Mouse (Mus musculus): ENCODE measurements around the gene Gm9376. TPM values are rescaled to one million over a fixed set of nuclear protein-coding genes. Genes with fewer than 3 reads are reported as not detected.

Gene Gm9376
- not detected in 2 replicates for polyA plus RNA-seq (2015; fragmentation: Nextera tagmentation; extraction: Ambion mirVana)

- Histone ChIP-seq H3K9ac (no peak within 1 kb of the TSS), H3K4me1 (replicated peaks) (no peaks in the 10 kb centered on the region), H3K27me3 (no peaks in the 10 kb centered on the region), H3K9me3 (replicated peaks) (no peaks in the 10 kb centered on the region), H3K4me3 (replicated peaks) (no peak within 1 kb of the TSS), H3K4me2 (no peak within 1 kb of the TSS), H3K27ac (replicated peaks) (no peak within 1 kb of the TSS), H3K36me3 (replicated peaks) (no peaks in the 10 kb centered on the region)
- WGBS (ENCODE audit: insufficient replicate concordance): 77% methylated on average over 2 of the region's 2 CpGs
- no peak for ATAC-seq (ENCODE audit: insufficient read depth)
Measured at GRCm38 (mm10) chr14:118266660-118267059, at the start of gene Gm9376. Gene Gm9376 (plus strand): TSS chr14:118266960.

- Histone ChIP-seq H3K27me3 (peaks cover 50% of the 10 kb centered on the region), H3K36me3 (replicated peaks) (no peaks in the 10 kb centered on the region), H3K9ac (no peak overlapping the region), H3K4me1 (replicated peaks) (0 out of 2 replicates have a peak, but pooled peaks cover 1% of the 10 kb centered on the region), H3K4me3 (replicated peaks) (no peak overlapping the region), H3K27ac (replicated peaks) (no peak overlapping the region), H3K4me2 (no peak overlapping the region), H3K9me3 (replicated peaks) (no peaks in the 10 kb centered on the region)
- ATAC-seq (ENCODE audit: insufficient read depth): no peak
- 50% methylated on average over 1 of the region's 1 CpGs for WGBS (ENCODE audit: insufficient replicate concordance)
Measured at GRCm38 (mm10) chr14:118220885-118221284, 45.9 kb upstream of the Gm9376 start.

GRCm38 (mm10) chr14:118225061-118225743, 41.6 kb upstream of the Gm9376 start:
- H3K36me3 ChIP-seq (replicated peaks): no peaks in the 10 kb centered on the region
- H3K4me1 ChIP-seq (replicated peaks): 0 out of 2 replicates have a peak, but pooled peaks cover 2% of the 10 kb centered on the region
- H3K9ac ChIP-seq: no peak overlapping the region
- H3K9me3 ChIP-seq (replicated peaks): no peaks in the 10 kb centered on the region
- no peak overlapping the region for H3K4me3 ChIP-seq (replicated peaks)
- H3K4me2 ChIP-seq: no peak overlapping the region
- H3K27ac ChIP-seq (replicated peaks): no peak overlapping the region
- WGBS (ENCODE audit: insufficient replicate concordance): 10% methylated on average over 16 of the region's 16 CpGs
- no peak for ATAC-seq (ENCODE audit: insufficient read depth)
- H3K27me3 ChIP-seq: peaks cover 88% of the 10 kb centered on the region

- 1% methylated on average over 21 of the region's 21 CpGs for WGBS (ENCODE audit: insufficient replicate concordance)
- H3K4me2 ChIP-seq: no peak overlapping the region
- no peak overlapping the region for H3K27ac ChIP-seq (replicated peaks)
- no peak for ATAC-seq (ENCODE audit: insufficient read depth)
- H3K9me3 ChIP-seq (replicated peaks): no peaks in the 10 kb centered on the region
- no peaks in the 10 kb centered on the region for H3K36me3 ChIP-seq (replicated peaks)
- peaks cover 95% of the 10 kb centered on the region for H3K27me3 ChIP-seq
- H3K4me1 ChIP-seq (replicated peaks): 0 out of 2 replicates have a peak, but pooled peaks cover 2% of the 10 kb centered on the region
- H3K9ac ChIP-seq: no peak overlapping the region
- H3K4me3 ChIP-seq (replicated peaks): no peak overlapping the region
Measured at GRCm38 (mm10) chr14:118225911-118226310, 40.8 kb upstream of the Gm9376 start.

GRCm38 (mm10) chr14:118226471-118227155, 40.1 kb upstream of the Gm9376 start:
- Histone ChIP-seq H3K27ac (replicated peaks) (no peak overlapping the region), H3K4me1 (replicated peaks) (0 out of 2 replicates have a peak, but pooled peaks cover 2% of the 10 kb centered on the region), H3K9ac (no peak overlapping the region), H3K27me3 (peaks cover 100% of the 10 kb centered on the region), H3K9me3 (replicated peaks) (no peaks in the 10 kb centered on the region), H3K4me2 (no peak overlapping the region), H3K36me3 (replicated peaks) (no peaks in the 10 kb centered on the region), H3K4me3 (replicated peaks) (no peak overlapping the region)
- 2% methylated on average over 21 of the region's 21 CpGs for WGBS (ENCODE audit: insufficient replicate concordance)
- no peak for ATAC-seq (ENCODE audit: insufficient read depth)

GRCm38 (mm10) chr14:118232381-118232970, 34.3 kb upstream of the Gm9376 start:
- Histone ChIP-seq H3K36me3 (replicated peaks) (no peaks in the 10 kb centered on the region), H3K27me3 (peaks cover 98% of the 10 kb centered on the region), H3K4me3 (replicated peaks) (no peak overlapping the region), H3K27ac (replicated peaks) (no peak overlapping the region), H3K4me2 (no peak overlapping the region), H3K9ac (no peak overlapping the region), H3K9me3 (replicated peaks) (no peaks in the 10 kb centered on the region), H3K4me1 (replicated peaks) (peaks cover 24% of the 10 kb centered on the region)
- WGBS (ENCODE audit: insufficient replicate concordance): 4% methylated on average over 8 of the region's 8 CpGs
- ATAC-seq (ENCODE audit: insufficient read depth): no peak

GRCm38 (mm10) chr14:118233786-118234540, 32.8 kb upstream of the Gm9376 start:
- H3K9me3 ChIP-seq (replicated peaks): no peaks in the 10 kb centered on the region
- no peak overlapping the region for H3K27ac ChIP-seq (replicated peaks)
- no peak overlapping the region for H3K4me3 ChIP-seq (replicated peaks)
- ATAC-seq (ENCODE audit: insufficient read depth): no peak
- H3K4me2 ChIP-seq: no peak overlapping the region
- H3K36me3 ChIP-seq (replicated peaks): no peaks in the 10 kb centered on the region
- peaks cover 24% of the 10 kb centered on the region for H3K4me1 ChIP-seq (replicated peaks)
- no peak overlapping the region for H3K9ac ChIP-seq
- peaks cover 96% of the 10 kb centered on the region for H3K27me3 ChIP-seq
- 4% methylated on average over 26 of the region's 26 CpGs for WGBS (ENCODE audit: insufficient replicate concordance)

- Histone ChIP-seq H3K4me3 (replicated peaks) (peak overlapping the region; percentile 45), H3K4me1 (replicated peaks) (peaks cover 24% of the 10 kb centered on the region), H3K36me3 (replicated peaks) (no peaks in the 10 kb centered on the region), H3K27ac (replicated peaks) (no peak overlapping the region), H3K9me3 (replicated peaks) (no peaks in the 10 kb centered on the region), H3K27me3 (peaks cover 96% of the 10 kb centered on the region), H3K4me2 (peak overlapping the region; percentile 67), H3K9ac (no peak overlapping the region)
- ATAC-seq (ENCODE audit: insufficient read depth): no peak
- under 1% methylated on average over 84 of the region's 84 CpGs for WGBS (ENCODE audit: insufficient replicate concordance)
Measured at GRCm38 (mm10) chr14:118234541-118235210, 32.1 kb upstream of the Gm9376 start.

- H3K4me3 ChIP-seq (replicated peaks): peak overlapping the region; percentile 45
- H3K27ac ChIP-seq (replicated peaks): no peak overlapping the region
- no peak overlapping the region for H3K9ac ChIP-seq
- peak overlapping the region; percentile 67 for H3K4me2 ChIP-seq
- under 1% methylated on average over 62 of the region's 62 CpGs for WGBS (ENCODE audit: insufficient replicate concordance)
- H3K9me3 ChIP-seq (replicated peaks): no peaks in the 10 kb centered on the region
- H3K36me3 ChIP-seq (replicated peaks): no peaks in the 10 kb centered on the region
- peaks cover 24% of the 10 kb centered on the region for H3K4me1 ChIP-seq (replicated peaks)
- peaks cover 96% of the 10 kb centered on the region for H3K27me3 ChIP-seq
- ATAC-seq (ENCODE audit: insufficient read depth): no peak
Measured at GRCm38 (mm10) chr14:118235361-118235972, 31.3 kb upstream of the Gm9376 start.

Measured in liver, embryonic 15.5 days (tissue).